ENCODE assay signal across 9 mouse cellular contexts in the genomic region with DNA sequence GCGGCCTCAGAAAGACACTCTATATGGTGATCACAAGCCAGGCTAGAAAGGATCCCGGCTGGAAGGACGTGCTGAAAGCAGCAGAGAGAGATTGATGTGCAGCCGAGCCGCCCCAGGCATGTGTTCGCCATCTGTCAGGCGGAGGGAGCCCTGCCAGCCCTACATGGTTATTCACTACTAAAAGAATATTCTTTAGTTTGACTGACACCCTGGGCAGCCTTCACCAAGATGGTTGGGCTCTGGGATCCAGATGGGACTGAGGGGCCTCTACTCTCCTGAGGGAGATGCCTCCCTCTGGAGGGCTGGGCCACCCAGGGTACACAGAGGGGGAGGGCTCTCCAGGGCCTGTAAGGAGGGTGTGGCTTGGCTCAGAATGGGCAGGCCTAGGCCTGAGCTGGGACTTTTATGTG.
DNase-seq lines count a peak whose midpoint lies in the region; ATAC-seq and TF ChIP-seq lines count a peak whose summit lies in the region.
"Had no signal": no experiment of that assay in that cellular context is flagged by ENCODE, and none has a peak within 500 bp of the region (broad histone marks: within the 10 kb centered on the region; RNA-seq: fewer than 3 reads in every experiment).

No protein-coding gene starts in this region.

- no peak for TF ChIP-seq CTCF in lung, embryonic 14.5 days (IDR thresholded peaks at IDR 0.05; ENCODE audit: low read depth)
- no peak for TF ChIP-seq CTCF in lung, adult 2 months (IDR thresholded peaks at IDR 0.05; ENCODE audit: insufficient read depth, low read length)
- no peak for TF ChIP-seq CTCF in midbrain, postnatal 0 days (IDR thresholded peaks at IDR 0.05)

- DNase-seq in lung, embryonic 14.5 days, result peak; percentile 91
- DNase-seq in lung, adult 2 months, result no peak
- peak; percentile 16 to 37 for DNase-seq in heart, postnatal 36 days
- peak; percentile 75 for DNase-seq in left cerebral cortex, postnatal 10 days (ENCODE audit: extremely low spot score in 1 of 2, low spot score in 2 of 2)
- DNase-seq in midbrain, postnatal 0 days (ENCODE audit: low spot score), result peak; percentile 80
- DNase-seq in spleen, postnatal 4 days (ENCODE audit: low spot score in 2 of 2), result no peak

- H3K9ac ChIP-seq in lung, embryonic 14.5 days, result no peak overlapping the region
- no peak overlapping the region for H3K9ac ChIP-seq in forebrain, embryonic 12.5 days
- H3K9ac ChIP-seq in midbrain, postnatal 0 days (replicated peaks; ENCODE audit: low read length, poor library complexity, severe bottlenecking), result no peak overlapping the region
- H3K9ac ChIP-seq: liver, embryonic 15.5 days had no signal

- peak; percentile 100 for ATAC-seq in lung, embryonic 14.5 days (ENCODE audit: insufficient read depth)
- peak; percentile 94 for ATAC-seq in forebrain, embryonic 12.5 days (ENCODE audit: low FRiP score)
- peak; percentile 83 for ATAC-seq in midbrain, postnatal 0 days (ENCODE audit: low FRiP score)
- no peak for ATAC-seq in megakaryocyte, adult 5-6 weeks (ENCODE audit: poor library complexity, severe bottlenecking)

- WGBS in lung, embryonic 14.5 days, result 21% methylated on average over 7 of the region's 7 CpGs
- WGBS in lung, adult 2 months, result 60% methylated on average over 7 of the region's 7 CpGs
- WGBS in forebrain, embryonic 12.5 days, result 44% methylated on average over 7 of the region's 7 CpGs
- WGBS in midbrain, postnatal 0 days, result 40% methylated on average over 7 of the region's 7 CpGs

- TF ChIP-seq POLR2A in lung, adult 2 months (IDR thresholded peaks at IDR 0.05; ENCODE audit: borderline replicate concordance, extremely low read depth, low read depth, low read length), result no peak

- H3K4me2 ChIP-seq in lung, embryonic 14.5 days, result no peak overlapping the region
- H3K4me2 ChIP-seq in forebrain, embryonic 12.5 days, result no peak overlapping the region
- no peak overlapping the region for H3K4me2 ChIP-seq in midbrain, postnatal 0 days (ENCODE audit: low read depth, low read length, poor library complexity, severe bottlenecking)
- H3K4me2 ChIP-seq: liver, embryonic 15.5 days had no signal

- H3K27me3 ChIP-seq in lung, embryonic 14.5 days (ENCODE audit: insufficient read depth, low read length), result no peaks in the 10 kb centered on the region
- no peaks in the 10 kb centered on the region for H3K27me3 ChIP-seq in forebrain, embryonic 12.5 days
- no peaks in the 10 kb centered on the region for H3K27me3 ChIP-seq in midbrain, postnatal 0 days (ENCODE audit: insufficient read depth, low read length)
- H3K27me3 ChIP-seq: liver, embryonic 15.5 days had no signal

- no peaks in the 10 kb centered on the region for H3K36me3 ChIP-seq in lung, embryonic 14.5 days (ENCODE audit: insufficient read depth)
- H3K36me3 ChIP-seq in forebrain, embryonic 12.5 days (replicated peaks), result no peaks in the 10 kb centered on the region
- H3K36me3 ChIP-seq in midbrain, postnatal 0 days (ENCODE audit: insufficient read depth, low read length), result no peaks in the 10 kb centered on the region
- H3K36me3 ChIP-seq: liver, embryonic 15.5 days had no signal

- H3K9me3 ChIP-seq in lung, embryonic 14.5 days (ENCODE audit: low read depth, low read length), result no peaks in the 10 kb centered on the region
- no peaks in the 10 kb centered on the region for H3K9me3 ChIP-seq in forebrain, embryonic 12.5 days
- H3K9me3 ChIP-seq in midbrain, postnatal 0 days (ENCODE audit: low read length), result no peaks in the 10 kb centered on the region
- H3K9me3 ChIP-seq: liver, embryonic 15.5 days had no signal

- H3K4me3 ChIP-seq in lung, embryonic 14.5 days (ENCODE audit: low read depth, low read length), result no peak overlapping the region
- no peak overlapping the region for H3K4me3 ChIP-seq in lung, adult 2 months (replicated peaks; ENCODE audit: extremely low read depth, low read depth, low read length)
- no peak overlapping the region for H3K4me3 ChIP-seq in forebrain, embryonic 12.5 days (replicated peaks)
- no peak overlapping the region for H3K4me3 ChIP-seq in midbrain, postnatal 0 days (ENCODE audit: low read depth, low read length)
- H3K4me3 ChIP-seq: liver, embryonic 15.5 days had no signal

- H3K27ac ChIP-seq in lung, embryonic 14.5 days (ENCODE audit: low read depth), result peak overlapping the region; percentile 80
- H3K27ac ChIP-seq in forebrain, embryonic 12.5 days, result peak overlapping the region; percentile 47
- H3K27ac ChIP-seq in midbrain, postnatal 0 days (ENCODE audit: low read depth, low read length), result no peak overlapping the region
- H3K27ac ChIP-seq: liver, embryonic 15.5 days had no signal

- intact Hi-C loops in heart, postnatal 36 days (cut with DNase I), result no loop called here
- intact Hi-C loops in left cerebral cortex, postnatal 10 days (cut with DNase I), result no loop called here

- peaks cover 27% of the 10 kb centered on the region for H3K4me1 ChIP-seq in lung, embryonic 14.5 days (ENCODE audit: insufficient read depth)
- H3K4me1 ChIP-seq in lung, adult 2 months (ENCODE audit: control insufficient read depth, insufficient read depth, low read length), result no peaks in the 10 kb centered on the region
- peaks cover 10% of the 10 kb centered on the region for H3K4me1 ChIP-seq in forebrain, embryonic 12.5 days
- H3K4me1 ChIP-seq in midbrain, postnatal 0 days (ENCODE audit: insufficient read depth, low read length), result no peaks in the 10 kb centered on the region
- H3K4me1 ChIP-seq: liver, embryonic 15.5 days had no signal

Comparison
In these comparisons a context has a peak if more than half of its experiments do, and no peak if none do; other contexts are left out.
1. DNase-seq: peak in lung, embryonic 14.5 days (single experiment), heart, postnatal 36 days (2 of 2), left cerebral cortex, postnatal 10 days (2 of 2) and midbrain, postnatal 0 days (single experiment); none in lung, adult 2 months (single experiment) and spleen, postnatal 4 days (0 of 2).